Mouse (Mus musculus): ENCODE results near the gene Ncstn.

The Ncstn gene

GRCm38 (mm10) chr1:172072604-172073003, 10.0 kb downstream of the Ncstn start:
- no peak for DNase-seq (ENCODE audit: low spot score in 2 of 2)

- peak in 1 of 2 experiments; percentile 49 for DNase-seq (ENCODE audit: low spot score in 2 of 2)
Observed at GRCm38 (mm10) chr1:172071556-172071955, 11.0 kb downstream of the Ncstn start.

GRCm38 (mm10) chr1:172070227-172070626, 12.4 kb downstream of the Ncstn start:
- DNase-seq (ENCODE audit: low spot score in 2 of 2) = no peak

- peak; percentile 66 to 70 for DNase-seq (ENCODE audit: low spot score in 2 of 2)
Observed at GRCm38 (mm10) chr1:172064613-172065141, 17.9 kb downstream of the Ncstn start.

GRCm38 (mm10) chr1:172063291-172064023, 19.1 kb downstream of the Ncstn start:
- DNase-seq (ENCODE audit: low spot score in 2 of 2) = no peak

GRCm38 (mm10) chr1:172062101-172062500, 20.5 kb downstream of the Ncstn start:
- no peak for DNase-seq (ENCODE audit: low spot score in 2 of 2)

GRCm38 (mm10) chr1:172061217-172061616, 21.4 kb downstream of the Ncstn start:
- DNase-seq (ENCODE audit: low spot score in 2 of 2) = no peak

- DNase-seq (ENCODE audit: low spot score in 2 of 2) = no peak
Observed at GRCm38 (mm10) chr1:172060659-172061058, 21.9 kb downstream of the Ncstn start.

- DNase-seq (ENCODE audit: low spot score in 2 of 2) = no peak
Observed at GRCm38 (mm10) chr1:172058874-172059273, 23.7 kb downstream of the Ncstn start.

- DNase-seq (ENCODE audit: low spot score in 2 of 2) = no peak
Observed at GRCm38 (mm10) chr1:172058321-172058720, 24.3 kb downstream of the Ncstn start.

- no peak for DNase-seq (ENCODE audit: low spot score in 2 of 2)
Observed at GRCm38 (mm10) chr1:172057491-172057921, 25.1 kb downstream of the Ncstn start, which contains the start of gene Nhlh1. Gene Nhlh1, minus strand, starts transcription at chr1:172057573.

GRCm38 (mm10) chr1:172056251-172056650, 26.3 kb downstream of the Ncstn start:
- no peak for DNase-seq (ENCODE audit: low spot score in 2 of 2)

- no peak for DNase-seq (ENCODE audit: low spot score in 2 of 2)
Observed at GRCm38 (mm10) chr1:172053541-172054440, 28.8 kb downstream of the Ncstn start.

- DNase-seq (ENCODE audit: low spot score in 2 of 2) = no peak
Observed at GRCm38 (mm10) chr1:172052766-172053279, 29.8 kb downstream of the Ncstn start.

- no peak for DNase-seq (ENCODE audit: low spot score in 2 of 2)
Observed at GRCm38 (mm10) chr1:172049131-172049782, 33.3 kb downstream of the Ncstn start.

- peak in 1 of 2 experiments; percentile 26 for DNase-seq (ENCODE audit: low spot score in 2 of 2)
Observed at GRCm38 (mm10) chr1:172048241-172048734, 34.3 kb downstream of the Ncstn start.

- DNase-seq (ENCODE audit: low spot score in 2 of 2) = peak; percentile 63 to 78
Observed at GRCm38 (mm10) chr1:172046938-172047337, 35.7 kb downstream of the Ncstn start.

GRCm38 (mm10) chr1:172046410-172046809, 36.2 kb downstream of the Ncstn start:
- DNase-seq (ENCODE audit: low spot score in 2 of 2) = peak in 1 of 2 experiments; percentile 35

- DNase-seq (ENCODE audit: low spot score in 2 of 2) = no peak
Observed at GRCm38 (mm10) chr1:172029914-172030313, 52.7 kb downstream of the Ncstn start.

- no peak for DNase-seq (ENCODE audit: low spot score in 2 of 2)
Observed at GRCm38 (mm10) chr1:172028394-172029275, 54.0 kb downstream of the Ncstn start, which contains the start of gene Vangl2. Gene Vangl2, minus strand, starts transcription at chr1:172028444.
